Mouse (Mus musculus): ENCODE data around the gene D430041D05Rik.

D430041D05Rik gene

GRCm38 (mm10) chr2:104356531-104356930, 54.3 kb downstream of the D430041D05Rik start:
- Histone ChIP-seq H3K36me3 (ENCODE audit: insufficient read depth, low read length) (no peaks in the 10 kb centered on the region), H3K27me3 (ENCODE audit: insufficient read depth, low read length) (0 out of 2 replicates have a peak, but pooled peaks cover 2% of the 10 kb centered on the region), H3K4me3 (replicated peaks; ENCODE audit: low read length) (no peak overlapping the region), H3K4me1 (replicated peaks; ENCODE audit: low read depth, low read length) (no peaks in the 10 kb centered on the region), H3K9me3 (ENCODE audit: low read length) (no peaks in the 10 kb centered on the region)
- TF ChIP-seq NANOG (IDR thresholded peaks at IDR 0.05; ENCODE audit: borderline replicate concordance, low read length) (no peak), CTCF (conservative IDR thresholded peaks at IDR 0.05; ENCODE audit: low read length) (no peak), POU5F1 (IDR thresholded peaks at IDR 0.05; ENCODE audit: borderline replicate concordance, low read length) (no peak)

GRCm38 (mm10) chr2:104354117-104354516, 56.7 kb downstream of the D430041D05Rik start:
- no peak overlapping the region for H3K4me3 ChIP-seq (replicated peaks; ENCODE audit: low read length)
- H3K9me3 ChIP-seq (ENCODE audit: low read length): no peaks in the 10 kb centered on the region
- H3K4me1 ChIP-seq (replicated peaks; ENCODE audit: low read depth, low read length): no peaks in the 10 kb centered on the region
- no peaks in the 10 kb centered on the region for H3K27me3 ChIP-seq (ENCODE audit: insufficient read depth, low read length)
- no peaks in the 10 kb centered on the region for H3K36me3 ChIP-seq (ENCODE audit: insufficient read depth, low read length)
- TF ChIP-seq CTCF (conservative IDR thresholded peaks at IDR 0.05; ENCODE audit: low read length) (no peak), POU5F1 (IDR thresholded peaks at IDR 0.05; ENCODE audit: borderline replicate concordance, low read length) (no peak), NANOG (IDR thresholded peaks at IDR 0.05; ENCODE audit: borderline replicate concordance, low read length) (no peak)

GRCm38 (mm10) chr2:104352204-104352493, 58.7 kb downstream of the D430041D05Rik start:
- H3K9me3 ChIP-seq (ENCODE audit: low read length): no peaks in the 10 kb centered on the region
- TF ChIP-seq NANOG (IDR thresholded peaks at IDR 0.05; ENCODE audit: borderline replicate concordance, low read length): no peak
- no peak for TF ChIP-seq POU5F1 (IDR thresholded peaks at IDR 0.05; ENCODE audit: borderline replicate concordance, low read length)
- no peak for TF ChIP-seq CTCF (conservative IDR thresholded peaks at IDR 0.05; ENCODE audit: low read length)
- no peak overlapping the region for H3K4me3 ChIP-seq (replicated peaks; ENCODE audit: low read length)
- no peaks in the 10 kb centered on the region for H3K36me3 ChIP-seq (ENCODE audit: insufficient read depth, low read length)
- H3K4me1 ChIP-seq (replicated peaks; ENCODE audit: low read depth, low read length): no peaks in the 10 kb centered on the region
- H3K27me3 ChIP-seq (ENCODE audit: insufficient read depth, low read length): no peaks in the 10 kb centered on the region

- Histone ChIP-seq H3K9me3 (ENCODE audit: low read length) (no peaks in the 10 kb centered on the region), H3K36me3 (ENCODE audit: insufficient read depth, low read length) (no peaks in the 10 kb centered on the region), H3K4me1 (replicated peaks; ENCODE audit: low read depth, low read length) (no peaks in the 10 kb centered on the region), H3K4me3 (replicated peaks; ENCODE audit: low read length) (no peak overlapping the region), H3K27me3 (ENCODE audit: insufficient read depth, low read length) (no peaks in the 10 kb centered on the region)
- TF ChIP-seq NANOG (IDR thresholded peaks at IDR 0.05; ENCODE audit: borderline replicate concordance, low read length) (no peak), POU5F1 (IDR thresholded peaks at IDR 0.05; ENCODE audit: borderline replicate concordance, low read length) (no peak), CTCF (conservative IDR thresholded peaks at IDR 0.05; ENCODE audit: low read length) (no peak)
Observed at GRCm38 (mm10) chr2:104351415-104352203, 59.2 kb downstream of the D430041D05Rik start.

GRCm38 (mm10) chr2:104337619-104338018, 73.2 kb downstream of the D430041D05Rik start:
- Histone ChIP-seq H3K4me3 (replicated peaks; ENCODE audit: low read length) (no peak overlapping the region), H3K4me1 (replicated peaks; ENCODE audit: low read depth, low read length) (0 out of 2 replicates have a peak, but pooled peaks cover 4% of the 10 kb centered on the region), H3K27me3 (ENCODE audit: insufficient read depth, low read length) (no peaks in the 10 kb centered on the region), H3K9me3 (ENCODE audit: low read length) (no peaks in the 10 kb centered on the region), H3K36me3 (ENCODE audit: insufficient read depth, low read length) (no peaks in the 10 kb centered on the region)
- TF ChIP-seq POU5F1 (IDR thresholded peaks at IDR 0.05; ENCODE audit: borderline replicate concordance, low read length): no peak
- no peak for TF ChIP-seq CTCF (conservative IDR thresholded peaks at IDR 0.05; ENCODE audit: low read length)
- TF ChIP-seq NANOG (IDR thresholded peaks at IDR 0.05; ENCODE audit: borderline replicate concordance, low read length): no peak

- 0 out of 2 replicates have a peak, but pooled peaks cover 4% of the 10 kb centered on the region for H3K4me1 ChIP-seq (replicated peaks; ENCODE audit: low read depth, low read length)
- no peaks in the 10 kb centered on the region for H3K36me3 ChIP-seq (ENCODE audit: insufficient read depth, low read length)
- H3K9me3 ChIP-seq (ENCODE audit: low read length): no peaks in the 10 kb centered on the region
- no peak overlapping the region for H3K4me3 ChIP-seq (replicated peaks; ENCODE audit: low read length)
- no peaks in the 10 kb centered on the region for H3K27me3 ChIP-seq (ENCODE audit: insufficient read depth, low read length)
- TF ChIP-seq CTCF (conservative IDR thresholded peaks at IDR 0.05; ENCODE audit: low read length): no peak
- TF ChIP-seq POU5F1 (IDR thresholded peaks at IDR 0.05; ENCODE audit: borderline replicate concordance, low read length): no peak
- TF ChIP-seq NANOG (IDR thresholded peaks at IDR 0.05; ENCODE audit: borderline replicate concordance, low read length): no peak
Observed at GRCm38 (mm10) chr2:104335824-104336223, 75.0 kb downstream of the D430041D05Rik start.

- H3K9me3 ChIP-seq (ENCODE audit: low read length): no peaks in the 10 kb centered on the region
- H3K36me3 ChIP-seq (ENCODE audit: insufficient read depth, low read length): no peaks in the 10 kb centered on the region
- H3K27me3 ChIP-seq (ENCODE audit: insufficient read depth, low read length): no peaks in the 10 kb centered on the region
- no peak for TF ChIP-seq CTCF (conservative IDR thresholded peaks at IDR 0.05; ENCODE audit: low read length)
- no peak for TF ChIP-seq NANOG (IDR thresholded peaks at IDR 0.05; ENCODE audit: borderline replicate concordance, low read length)
- no peak for TF ChIP-seq POU5F1 (IDR thresholded peaks at IDR 0.05; ENCODE audit: borderline replicate concordance, low read length)
- H3K4me1 ChIP-seq (replicated peaks; ENCODE audit: low read depth, low read length): 0 out of 2 replicates have a peak, but pooled peaks cover 4% of the 10 kb centered on the region
- no peak overlapping the region for H3K4me3 ChIP-seq (replicated peaks; ENCODE audit: low read length)
Observed at GRCm38 (mm10) chr2:104333952-104334351, 76.9 kb downstream of the D430041D05Rik start.

- 0 out of 2 replicates have a peak, but pooled peaks cover 4% of the 10 kb centered on the region for H3K4me1 ChIP-seq (replicated peaks; ENCODE audit: low read depth, low read length)
- no peaks in the 10 kb centered on the region for H3K36me3 ChIP-seq (ENCODE audit: insufficient read depth, low read length)
- no peaks in the 10 kb centered on the region for H3K27me3 ChIP-seq (ENCODE audit: insufficient read depth, low read length)
- no peak overlapping the region for H3K4me3 ChIP-seq (replicated peaks; ENCODE audit: low read length)
- TF ChIP-seq NANOG (IDR thresholded peaks at IDR 0.05; ENCODE audit: borderline replicate concordance, low read length): no peak
- TF ChIP-seq CTCF (conservative IDR thresholded peaks at IDR 0.05; ENCODE audit: low read length): no peak
- no peak for TF ChIP-seq POU5F1 (IDR thresholded peaks at IDR 0.05; ENCODE audit: borderline replicate concordance, low read length)
- H3K9me3 ChIP-seq (ENCODE audit: low read length): no peaks in the 10 kb centered on the region
Observed at GRCm38 (mm10) chr2:104332707-104333106, 78.1 kb downstream of the D430041D05Rik start.
